Mouse (Mus musculus) cerebellum, adult 2 months (tissue): ENCODE results near the gene Mthfsl. TPM values are rescaled to one million over a fixed set of nuclear protein-coding genes. Genes with fewer than 3 reads are reported as not detected.
A peak's percentile ranks its signal among the peaks of the same experiment; 100 is the strongest.
"Not testable (repeated sequence)": the region's sequence is repeated elsewhere in the genome, so short reads cannot be mapped to it uniquely, and the experiment has no call there.

Experiments
- DNase-seq, 2 experiments: peaks; one replicate each; pipeline ENCODE4 v3.0.0; 2021
- H3K27ac ChIP-seq: fragments of 200-500 bp; 2 replicates; pipeline ENCODE4 v1.5.1; 2012; ENCODE audit warnings: low read length, control low read depth, inconsistent platforms; ENCODE audit not compliant: insufficient read depth
- H3K27me3 ChIP-seq: fragments of 200-500 bp; 2 replicates; pipeline ENCODE4 v1.6.1; 2012; ENCODE audit warnings: inconsistent platforms, mild to moderate bottlenecking, low read length, moderate library complexity; ENCODE audit not compliant: control insufficient read depth, insufficient read depth
- H3K4me1 ChIP-seq: fragments of 200-500 bp; 2 replicates; pipeline ENCODE4 v1.6.1; 2011; ENCODE audit warnings: low read length; ENCODE audit not compliant: control insufficient read depth, insufficient read depth
- H3K4me3 ChIP-seq: fragments of 200-500 bp; replicated peaks from 2 replicates; pipeline ENCODE3; 2011; ENCODE audit warnings: mild to moderate bottlenecking, low read depth, low read length, control low read depth; ENCODE audit not compliant: insufficient read depth
- CTCF ChIP-seq: fragments of 200-500 bp; IDR thresholded peaks from 2 replicates; pipeline ENCODE4 v1.5.1; 2011; ENCODE audit warnings: low read depth, mild to moderate bottlenecking, control low read depth, low read length, moderate library complexity, borderline replicate concordance; ENCODE audit not compliant: insufficient read depth
- POLR2A ChIP-seq: fragments of 200-500 bp; IDR thresholded peaks from 2 replicates; pipeline ENCODE4 v1.6.1; 2011; ENCODE audit warnings: low read length, control low read depth, borderline replicate concordance; ENCODE audit not compliant: insufficient read depth
- WGBS: fragments of 180-500 bp; shearing (Covaris S2); methylation state at CpG from one replicate; pipeline ENCODE4 v1.1.7; 2018; 5-methylcytosine and 5-hydroxymethylcytosine counted together
- polyA plus RNA-seq: library from polyadenylated mRNA; depleted of rRNA; stranded (reverse); fragments of >200 nt; gene quantifications from 2 replicates; pipeline ENCODE4 v1.2.3, GENCODE M21; 2012

Gene Mthfsl
- polyA plus RNA-seq, 1 experiment = 38.6 TPM

DNA sequence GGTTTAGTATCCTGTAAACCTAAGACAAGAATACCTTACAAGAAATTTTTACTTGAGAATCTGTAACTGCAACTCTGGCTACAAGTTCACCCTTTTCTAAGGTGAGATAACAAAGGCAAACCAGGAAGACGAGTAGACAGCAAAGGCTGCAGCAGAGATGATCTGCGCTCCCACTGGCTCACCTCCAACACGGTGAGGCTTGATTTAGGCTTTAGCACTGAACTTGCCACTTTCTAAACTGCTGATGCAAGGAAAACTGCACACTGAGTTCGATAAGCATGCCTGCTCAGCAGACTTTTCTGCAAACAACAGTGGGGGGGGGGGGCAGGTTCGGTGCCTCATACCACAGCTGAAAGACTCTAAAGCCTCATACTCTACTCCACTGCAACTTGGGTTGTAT, 5.6 kb downstream of the Mthfsl start:
- 79% methylated on average over 5 of the region's 5 CpGs for WGBS
- not testable (repeated sequence) for DNase-seq, H3K4me3 ChIP-seq, H3K4me1 ChIP-seq, H3K27ac ChIP-seq, H3K27me3 ChIP-seq

GRCm38 (mm10) chr9:88712164-88712749, 7.8 kb downstream of the Mthfsl start:
- H3K4me3 ChIP-seq, H3K4me1 ChIP-seq, DNase-seq, H3K27me3 ChIP-seq, H3K27ac ChIP-seq: not testable (repeated sequence)
- 86% methylated on average over 3 of the region's 3 CpGs for WGBS

DNA sequence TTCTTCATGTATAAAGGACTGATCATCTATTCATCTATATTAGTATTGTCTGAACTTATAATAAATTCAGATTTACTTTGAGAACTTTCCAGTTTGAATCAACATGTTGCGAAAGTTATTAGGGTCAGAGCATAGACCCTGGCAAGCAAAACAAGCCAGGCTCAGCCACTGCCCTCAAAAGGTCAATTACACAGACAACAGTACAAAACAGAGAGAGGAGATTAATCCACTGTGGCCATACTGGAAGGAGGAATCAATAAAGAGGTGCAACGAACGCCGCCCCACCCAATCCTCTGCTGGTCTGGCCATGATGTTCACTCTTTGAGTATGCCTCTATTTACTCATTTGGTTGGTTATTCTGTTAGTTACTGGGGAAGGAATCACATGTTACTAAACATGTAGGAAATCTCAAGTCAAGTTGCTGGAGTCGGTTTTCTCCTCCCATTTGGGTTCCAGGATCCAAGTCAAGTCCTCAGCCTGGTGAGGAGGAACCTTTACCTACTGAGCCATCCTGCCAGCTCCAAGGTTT, 9.1 kb downstream of the Mthfsl start:
- not testable (repeated sequence) for H3K27ac ChIP-seq, H3K4me3 ChIP-seq, H3K27me3 ChIP-seq, DNase-seq, H3K4me1 ChIP-seq
- WGBS = 91% methylated on average over 4 of the region's 5 CpGs

- H3K27me3 ChIP-seq, H3K4me1 ChIP-seq, H3K4me3 ChIP-seq, DNase-seq, H3K27ac ChIP-seq: not testable (repeated sequence)
- 89% methylated on average over 2 of the region's 2 CpGs for WGBS
These were observed 9.7 kb downstream of the Mthfsl start for GRCm38 (mm10) chr9:88710439-88710838.

DNA sequence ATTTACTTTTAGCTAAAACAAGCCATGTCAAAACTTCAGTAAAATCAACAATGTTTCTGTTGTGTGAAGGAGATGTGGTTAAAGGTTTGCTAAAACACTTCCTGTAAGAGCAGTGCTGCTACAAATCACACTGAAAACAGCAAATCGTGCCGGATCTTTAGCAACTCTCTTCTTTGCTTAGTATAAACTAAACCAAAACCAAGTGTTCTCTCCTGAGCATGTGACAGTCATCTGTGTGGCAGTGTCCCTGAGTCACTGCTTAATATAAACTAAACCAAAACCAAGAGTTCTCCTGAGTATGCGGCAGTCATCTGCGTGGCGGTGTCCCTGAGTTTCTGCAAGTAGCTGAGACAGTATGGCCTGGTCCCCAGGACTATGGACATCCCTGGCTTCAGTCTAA, 10.3 kb downstream of the Mthfsl start:
- H3K4me1 ChIP-seq, H3K27ac ChIP-seq, H3K4me3 ChIP-seq, DNase-seq, H3K27me3 ChIP-seq: not testable (repeated sequence)
- WGBS = 95% methylated on average over 5 of the region's 5 CpGs

DNA sequence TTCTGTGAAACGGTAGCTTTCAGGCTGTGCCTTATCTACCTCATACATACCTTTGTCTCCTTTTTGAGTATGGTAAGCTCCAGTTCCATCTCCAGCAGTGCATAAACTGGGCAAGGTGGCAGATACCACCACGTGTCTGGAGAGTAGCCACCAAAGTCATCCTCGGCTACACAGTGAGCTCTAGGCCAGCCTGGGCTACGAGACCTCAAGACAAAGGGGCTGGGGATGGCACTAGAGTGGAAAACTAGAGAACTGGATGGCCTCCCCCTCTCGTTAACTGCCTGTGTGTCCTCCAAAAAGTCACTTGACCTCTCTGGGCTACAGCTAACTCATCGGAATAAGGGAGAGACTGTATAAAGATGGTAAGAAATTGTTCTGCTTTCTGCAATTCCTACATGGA, 10.8 kb downstream of the Mthfsl start:
- no peak overlapping the region for H3K4me3 ChIP-seq
- H3K27me3 ChIP-seq = no peaks in the 10 kb centered on the region
- H3K27ac ChIP-seq = no peak overlapping the region
- 84% methylated on average over 6 of the region's 6 CpGs for WGBS
- TF ChIP-seq POLR2A = no peak
- TF ChIP-seq CTCF = no peak
- no peaks in the 10 kb centered on the region for H3K4me1 ChIP-seq
- DNase-seq = no peak

GRCm38 (mm10) chr9:88706700-88707099, 13.4 kb downstream of the Mthfsl start:
- H3K4me3 ChIP-seq = no peak overlapping the region
- H3K27ac ChIP-seq = no peak overlapping the region
- H3K27me3 ChIP-seq = no peaks in the 10 kb centered on the region
- no peak for DNase-seq
- no peaks in the 10 kb centered on the region for H3K4me1 ChIP-seq
- 86% methylated on average over 4 of the region's 4 CpGs for WGBS
- TF ChIP-seq CTCF (no peak), POLR2A (no peak)

GRCm38 (mm10) chr9:88705157-88705556, 14.9 kb downstream of the Mthfsl start:
- not testable (repeated sequence) for DNase-seq, H3K27me3 ChIP-seq, H3K27ac ChIP-seq, H3K4me3 ChIP-seq, H3K4me1 ChIP-seq
- WGBS = 80% methylated on average over 8 of the region's 8 CpGs

DNA sequence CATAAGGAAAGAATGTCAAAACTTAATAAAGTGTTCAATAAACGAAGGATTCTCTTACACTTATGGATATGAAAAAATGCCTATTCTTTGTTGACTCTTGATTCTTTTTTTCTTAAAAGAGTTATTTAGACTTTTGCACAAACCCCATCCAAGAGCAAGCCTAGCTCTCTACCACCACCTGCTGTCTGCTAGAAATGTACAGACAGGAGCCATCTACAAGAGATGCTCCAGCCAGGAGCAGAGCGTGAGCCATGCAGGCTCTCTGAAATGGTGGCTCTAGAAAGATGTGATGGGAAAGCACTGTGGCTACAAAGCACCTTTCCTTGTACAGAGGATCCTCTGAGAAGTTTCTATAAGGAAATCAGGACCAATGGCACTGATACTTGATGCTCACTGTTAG, 21.4 kb downstream of the Mthfsl start:
- no CpG with 5 or more reads among the region's 2 CpGs for WGBS
- not testable (repeated sequence) for H3K4me3 ChIP-seq, H3K27me3 ChIP-seq

GRCm38 (mm10) chr9:88691307-88691706, 28.8 kb downstream of the Mthfsl start:
- H3K27me3 ChIP-seq, H3K4me3 ChIP-seq, H3K4me1 ChIP-seq, H3K27ac ChIP-seq, DNase-seq: not testable (repeated sequence)
- WGBS = 83% methylated on average over 2 of the region's 2 CpGs

More for the DNA sequence above, 21.4 kb downstream of the Mthfsl start:
- not testable (repeated sequence) for DNase-seq, H3K27ac ChIP-seq, H3K4me1 ChIP-seq

DNA sequence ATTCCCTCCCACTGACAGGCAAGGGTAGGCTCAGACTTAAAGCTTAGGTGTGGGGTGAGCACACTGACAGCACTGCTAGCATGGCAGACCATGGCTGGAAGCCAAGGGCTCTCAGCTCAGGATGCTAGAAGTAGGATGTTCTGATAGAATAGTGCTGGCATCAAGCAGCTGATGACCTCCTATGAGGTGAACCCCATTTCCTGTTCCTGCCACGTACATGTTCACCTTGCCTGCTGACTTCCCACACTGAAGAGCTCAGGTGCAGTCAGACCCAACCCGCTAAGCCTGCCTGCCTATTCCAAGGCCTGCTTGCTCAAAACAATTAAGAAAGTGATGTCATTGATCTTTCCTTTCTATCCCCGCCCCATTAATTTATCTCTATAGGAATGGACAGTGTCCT, 30.6 kb downstream of the Mthfsl start:
- not testable (repeated sequence) for DNase-seq, H3K4me1 ChIP-seq, H3K4me3 ChIP-seq, H3K27me3 ChIP-seq, H3K27ac ChIP-seq
- 71% methylated on average over 3 of the region's 3 CpGs for WGBS

DNA sequence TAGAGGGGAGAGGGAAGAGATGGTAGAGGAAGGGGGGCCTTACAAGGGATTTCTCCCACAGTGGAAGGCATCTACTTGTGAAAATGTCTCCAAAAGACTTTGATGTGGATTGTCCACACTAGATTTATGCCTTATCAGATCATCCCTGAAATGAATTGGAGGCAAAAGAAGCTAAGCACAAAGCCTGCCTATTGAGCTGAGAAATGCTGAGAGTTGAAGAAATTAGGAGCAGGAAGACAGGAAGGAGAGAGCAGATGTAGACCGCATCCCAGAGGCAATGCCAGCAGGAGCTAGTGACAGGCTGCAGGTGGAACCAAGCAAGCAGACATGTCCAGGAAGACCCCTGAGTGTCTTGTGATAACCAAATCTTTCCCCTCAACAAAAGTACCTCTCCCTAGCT, 33.4 kb downstream of the Mthfsl start:
- 27% methylated on average over 1 of the region's 1 CpGs for WGBS
- peak; percentile 27 to 34 for DNase-seq
- H3K4me1 ChIP-seq, H3K27ac ChIP-seq, H3K4me3 ChIP-seq, H3K27me3 ChIP-seq: not testable (repeated sequence)

GRCm38 (mm10) chr9:88658341-88658740, 61.8 kb downstream of the Mthfsl start:
- not testable (repeated sequence) for H3K4me3 ChIP-seq, H3K27me3 ChIP-seq, H3K27ac ChIP-seq, H3K4me1 ChIP-seq, DNase-seq
